Mouse (Mus musculus): ENCODE measurements around the gene Wdr91. TPM values are rescaled to one million over a fixed set of nuclear protein-coding genes. Genes with fewer than 3 reads are reported as not detected.

The Wdr91 gene
- total RNA-seq, 2 experiments from 2014 or later: 19.1 to 22.7 TPM

DNA sequence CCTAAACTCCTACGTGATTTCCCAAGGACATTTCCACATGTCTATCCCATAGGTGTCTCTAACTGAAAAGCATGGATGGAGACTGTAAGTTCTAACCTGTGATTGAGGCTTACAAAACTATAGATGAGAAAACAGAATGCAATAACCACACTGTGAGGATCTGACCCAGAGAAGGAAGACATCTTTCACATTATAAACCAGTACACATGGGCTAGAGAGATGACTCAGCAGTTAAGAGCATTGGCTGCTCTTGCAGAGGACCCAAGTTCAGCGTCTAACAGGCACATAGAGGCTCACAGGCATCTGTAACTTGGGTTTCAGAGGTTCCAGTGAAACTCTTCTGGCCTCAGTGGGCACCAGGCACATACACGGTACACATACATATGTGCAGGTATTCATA is 3.8 kb upstream of the Wdr91 start:
- no peak for DNase-seq

DNA sequence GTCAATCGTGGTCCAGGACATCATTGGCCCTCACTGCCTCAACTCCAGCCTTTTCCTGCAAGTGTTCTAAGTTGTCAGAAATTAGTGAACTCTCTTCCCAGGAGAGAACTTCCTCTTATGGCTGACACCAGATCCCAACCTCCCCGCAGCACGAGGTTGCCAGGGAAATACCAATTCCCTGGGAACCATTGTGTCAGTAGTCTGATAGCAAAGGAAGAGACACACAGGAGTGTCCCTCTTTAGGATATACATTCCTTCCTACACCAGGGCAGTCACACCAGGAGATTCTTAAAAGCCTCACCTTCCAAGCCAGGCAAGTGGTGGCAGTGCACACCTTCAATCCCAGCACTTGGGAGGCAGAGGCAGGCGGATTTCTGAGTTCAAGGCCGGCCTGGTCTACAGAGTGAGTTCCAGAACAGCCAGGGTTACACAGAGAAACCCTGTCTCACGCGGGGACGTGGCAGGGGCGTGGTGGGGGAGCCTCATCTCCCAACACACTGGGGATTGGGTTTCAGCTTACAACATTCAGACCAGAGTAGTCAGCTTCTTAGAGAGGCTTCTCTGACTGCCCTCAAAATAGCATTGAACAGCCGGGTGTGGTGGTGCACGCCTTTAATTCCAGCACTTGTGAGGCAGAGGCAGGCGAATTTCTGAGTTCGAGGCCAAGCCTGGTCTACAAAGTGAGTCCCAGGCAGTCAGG is 2.8 kb upstream of the Wdr91 start:
- no peak for DNase-seq

DNA sequence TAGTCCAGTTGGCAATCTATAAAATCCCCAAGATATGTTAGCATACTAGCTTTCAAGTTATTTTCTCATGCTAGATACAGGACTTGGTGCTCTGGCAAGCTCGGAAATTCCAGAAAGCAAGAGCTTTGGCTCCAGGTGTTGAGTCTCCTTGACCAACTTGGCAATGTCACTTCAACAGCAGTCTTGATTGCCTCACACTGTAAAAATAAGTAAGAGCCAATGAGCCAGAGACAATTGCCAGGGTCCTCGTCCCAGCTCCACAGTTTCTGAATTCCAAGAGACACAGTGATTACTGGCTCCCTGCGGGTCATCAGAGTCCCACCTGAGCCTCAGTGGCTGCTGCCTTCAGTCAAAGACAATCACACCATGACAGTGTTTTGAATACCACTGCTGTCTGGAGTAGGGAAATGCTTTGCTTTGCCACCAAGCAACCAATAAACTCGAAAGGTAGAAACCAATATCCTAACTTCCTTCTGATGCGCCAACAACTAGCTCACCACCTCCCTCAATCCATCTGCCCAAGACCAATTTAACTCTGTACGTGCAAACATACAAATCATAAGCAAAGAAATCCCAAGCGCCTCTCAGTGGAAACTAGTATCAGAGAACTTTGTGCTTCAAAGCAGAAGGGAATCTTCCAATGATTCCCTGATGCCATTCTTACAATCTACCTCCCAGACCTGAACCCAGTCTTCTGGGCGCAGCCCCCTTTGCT is 888 bp downstream of the Wdr91 start:
- no peak for DNase-seq

DNA sequence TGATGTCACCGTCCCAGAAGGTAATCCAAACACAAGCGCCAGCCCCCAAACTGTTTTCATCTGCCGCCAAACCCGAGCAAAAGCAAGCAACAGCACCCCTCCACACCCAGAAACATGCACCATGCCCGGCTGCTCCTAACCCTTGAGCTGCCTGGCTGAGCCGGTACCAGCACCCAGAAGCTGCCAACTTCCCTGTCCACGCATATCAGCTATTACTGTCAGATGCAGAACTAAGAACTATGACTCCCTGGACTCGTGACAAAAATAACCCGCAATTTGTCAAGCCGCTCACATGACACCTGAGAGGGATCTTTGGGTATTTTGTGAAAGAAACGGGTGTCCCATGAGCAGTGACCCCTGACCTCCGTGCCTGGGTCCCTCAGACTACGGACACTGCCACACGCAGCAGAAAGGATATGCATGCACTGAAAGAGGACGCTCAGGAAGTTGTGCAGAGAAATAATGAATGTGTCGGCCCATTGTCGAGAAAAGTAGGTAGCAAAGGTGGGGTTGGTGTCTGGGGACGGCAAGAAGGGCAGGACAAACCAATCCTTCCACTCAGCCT is 2.9 kb downstream of the Wdr91 start:
- no peak for DNase-seq

DNA sequence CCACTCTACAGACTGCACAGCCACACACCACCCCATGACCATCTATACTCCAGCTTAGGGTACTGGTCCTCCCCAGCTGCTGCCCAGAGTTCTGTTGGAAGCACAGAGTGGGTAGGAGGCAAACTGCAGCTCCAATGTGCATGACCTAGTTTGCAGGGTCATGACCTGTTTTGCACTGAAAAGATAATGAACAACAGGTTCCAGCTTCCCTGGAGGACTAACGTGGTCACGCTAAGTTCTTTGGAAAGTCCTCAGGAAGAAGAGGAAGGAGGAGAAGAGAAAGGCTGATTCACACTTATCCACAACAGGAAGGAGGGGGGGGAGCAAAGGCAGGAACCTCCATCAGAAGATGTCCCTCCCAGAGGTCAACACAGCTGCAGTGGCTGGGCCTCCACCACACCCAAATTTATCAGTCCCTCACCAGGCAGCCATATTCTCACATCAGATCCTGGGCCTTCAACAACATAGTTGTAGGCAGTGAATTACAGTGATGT is 3.5 kb downstream of the Wdr91 start:
- no peak for DNase-seq

DNA sequence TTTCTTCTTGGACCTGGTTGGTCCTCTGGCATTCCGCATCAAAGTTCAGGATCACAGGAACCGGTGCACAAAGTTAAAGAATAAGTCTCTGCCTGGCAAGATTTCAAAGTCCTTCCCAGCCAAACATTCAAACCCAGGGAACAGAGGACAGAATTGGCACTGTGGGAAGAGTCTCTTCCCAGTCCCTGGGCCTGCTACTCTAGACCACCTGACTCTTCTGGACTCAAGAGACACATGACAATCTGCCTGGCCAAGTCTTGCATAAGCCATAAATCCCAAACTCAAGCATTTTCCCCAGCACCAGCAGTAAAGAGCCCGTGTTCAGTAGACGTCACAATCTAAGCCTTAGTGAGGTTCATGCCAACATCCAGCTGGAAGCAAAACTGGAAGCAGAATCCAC is 4.0 kb downstream of the Wdr91 start:
- DNase-seq: no peak

DNA sequence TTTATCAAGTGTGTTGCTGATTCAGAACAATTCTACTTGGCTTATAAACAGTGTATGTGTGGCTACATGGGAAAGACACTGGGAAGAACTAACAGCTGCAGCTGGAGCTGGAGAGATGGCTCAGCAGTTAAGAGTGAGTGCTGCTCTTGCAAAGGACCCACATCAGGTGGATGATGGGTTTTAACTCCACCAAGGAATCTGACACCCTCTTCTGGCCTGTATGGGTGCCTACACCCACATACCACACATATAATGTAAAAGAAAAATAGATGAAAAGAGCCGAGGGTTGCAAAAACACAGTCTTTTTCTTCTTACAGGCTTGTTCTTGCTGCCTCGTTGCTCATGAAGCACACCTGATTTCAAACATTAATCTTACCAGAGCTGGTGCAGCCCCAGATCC is 4.6 kb downstream of the Wdr91 start:
- no peak for DNase-seq

DNA sequence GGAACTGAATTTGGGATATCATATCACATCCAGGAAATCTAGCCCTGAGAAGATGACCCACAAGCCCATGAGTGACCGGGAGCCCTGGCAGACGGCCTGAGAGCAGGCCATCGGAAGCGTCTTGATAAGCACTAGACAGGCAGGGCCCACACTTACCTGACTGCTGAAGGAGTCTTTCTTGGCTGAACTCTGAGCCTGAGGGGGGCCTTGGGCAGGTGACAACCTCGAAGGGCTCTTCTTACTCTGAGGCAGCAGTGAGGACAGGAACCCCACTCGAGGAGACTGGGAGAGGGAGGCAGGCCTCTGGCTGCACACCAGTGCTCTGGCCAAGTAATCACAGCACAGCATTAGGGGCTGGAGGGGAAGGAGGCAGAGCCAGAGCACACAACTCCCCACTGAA is 6.3 kb downstream of the Wdr91 start:
- DNase-seq: no peak

DNA sequence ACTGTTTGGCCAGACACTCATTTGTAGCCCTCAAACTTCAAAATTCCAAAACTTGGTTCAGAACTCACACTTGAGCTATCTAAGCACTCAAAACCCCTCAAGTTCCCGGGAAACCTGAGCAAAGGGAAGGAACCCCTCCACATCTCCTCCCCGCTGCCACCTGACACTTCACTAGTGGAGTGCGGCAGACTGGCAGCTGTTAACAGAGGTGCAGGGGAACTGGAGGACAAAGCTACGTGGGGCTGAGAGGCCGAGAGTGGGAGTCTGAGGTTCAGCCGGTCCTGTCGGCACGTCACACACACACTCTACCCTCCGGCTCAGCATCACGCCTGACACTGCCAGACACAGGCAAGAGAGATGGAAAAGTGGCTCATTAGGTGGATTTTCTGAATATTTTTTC is 6.8 kb downstream of the Wdr91 start:
- DNase-seq: no peak

DNA sequence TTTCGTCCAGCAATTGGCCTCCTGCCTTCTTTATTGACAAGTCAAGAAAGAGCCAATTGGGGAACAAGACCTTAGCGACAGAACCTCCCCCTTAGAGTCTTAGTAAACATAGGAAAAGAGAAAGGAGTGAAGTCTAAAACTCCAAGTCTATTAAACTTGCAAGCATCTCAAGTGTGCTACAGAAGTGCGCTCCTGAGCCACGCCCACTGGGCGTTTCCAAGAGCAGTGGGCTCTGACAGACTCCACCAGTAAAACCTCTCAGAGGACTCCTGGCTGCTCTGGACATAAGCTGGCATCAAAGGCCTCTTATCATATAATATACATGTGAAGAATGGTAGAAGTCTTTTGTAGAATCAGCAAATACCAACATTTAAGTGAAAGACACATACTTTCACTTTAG is 7.2 kb downstream of the Wdr91 start:
- no peak for DNase-seq

DNA sequence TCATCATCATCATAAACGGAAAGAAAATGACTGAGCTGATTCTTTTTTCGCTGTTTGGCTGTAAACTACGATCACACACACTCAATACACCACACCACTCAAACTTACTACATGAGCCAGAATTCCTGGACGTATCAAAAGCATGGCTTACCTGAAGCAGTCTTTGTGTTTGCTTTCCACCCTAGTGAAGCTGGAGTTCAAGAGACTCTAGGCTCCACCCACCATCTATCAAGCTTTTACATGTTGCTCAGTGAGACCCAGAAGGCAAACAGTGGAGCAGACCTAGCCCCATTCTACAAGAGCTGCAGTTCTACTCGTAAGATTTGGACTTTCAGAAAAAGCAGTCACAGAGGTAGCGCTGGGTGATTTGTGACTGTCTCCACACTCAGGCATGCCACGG is 8.1 kb downstream of the Wdr91 start:
- no peak for DNase-seq

DNA sequence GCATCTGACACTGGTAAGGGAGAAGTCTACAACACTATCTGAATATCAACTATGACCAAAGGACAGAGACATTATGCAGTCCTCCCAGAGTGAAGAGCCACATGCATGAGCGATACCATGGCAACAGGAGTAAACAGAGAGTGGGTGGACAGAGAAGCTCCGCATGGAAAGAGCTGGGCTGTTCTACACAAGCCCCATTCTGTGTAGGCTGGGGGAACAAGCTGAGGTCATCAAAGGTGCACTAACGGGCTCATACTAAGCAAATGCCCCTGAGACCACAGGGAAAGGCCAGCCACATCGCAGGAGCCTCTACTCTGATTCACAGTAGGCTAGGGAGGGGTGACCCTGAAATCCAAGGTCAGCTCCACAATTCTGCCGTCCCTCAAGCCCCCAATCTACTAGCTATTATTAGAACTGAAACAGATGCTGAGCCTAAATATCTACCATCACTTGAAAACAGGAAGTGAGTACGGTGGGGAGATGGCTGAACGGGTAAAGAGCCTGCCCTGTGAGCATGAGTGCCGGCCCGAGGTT is 8.7 kb downstream of the Wdr91 start:
- no peak for DNase-seq

DNA sequence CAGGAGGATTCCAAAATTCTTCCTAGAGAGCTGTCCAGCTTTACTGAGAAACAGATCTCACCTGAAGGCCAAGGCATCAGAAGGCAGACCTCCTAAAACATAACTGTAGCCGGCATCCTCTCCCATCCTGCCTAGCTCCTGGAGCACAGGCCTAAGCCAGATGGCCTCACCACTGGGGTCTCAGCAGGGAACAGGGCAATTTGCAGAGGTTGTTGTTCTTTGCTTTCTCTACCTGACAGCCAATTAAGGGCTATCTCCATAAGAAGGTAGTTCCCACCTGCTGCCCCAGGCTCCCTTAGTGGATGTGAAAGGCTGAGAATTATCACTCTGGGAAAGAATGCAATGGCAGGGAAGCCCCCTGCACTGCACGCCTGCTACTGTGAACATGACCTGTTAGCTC is 9.7 kb downstream of the Wdr91 start:
- DNase-seq: no peak

DNA sequence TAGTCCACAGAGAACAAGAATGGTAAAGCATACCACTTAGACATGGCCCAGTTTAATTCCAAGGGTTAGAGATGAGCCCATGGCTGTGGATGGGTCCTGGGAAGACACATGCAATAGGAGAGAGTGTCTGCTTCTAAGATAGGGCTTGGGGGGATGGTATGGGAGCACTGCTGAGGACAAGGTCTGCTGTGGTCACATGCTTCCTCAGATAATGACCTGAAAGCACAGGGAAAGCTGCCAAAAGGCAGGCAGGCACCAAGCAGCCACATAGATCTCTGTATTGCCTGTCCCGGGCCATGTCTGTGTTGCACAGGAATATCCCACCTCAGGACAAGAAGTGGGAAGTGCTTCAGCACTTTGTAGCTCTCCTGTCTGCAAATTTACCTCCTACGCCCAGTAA is 11.5 kb downstream of the Wdr91 start:
- no peak for DNase-seq

DNA sequence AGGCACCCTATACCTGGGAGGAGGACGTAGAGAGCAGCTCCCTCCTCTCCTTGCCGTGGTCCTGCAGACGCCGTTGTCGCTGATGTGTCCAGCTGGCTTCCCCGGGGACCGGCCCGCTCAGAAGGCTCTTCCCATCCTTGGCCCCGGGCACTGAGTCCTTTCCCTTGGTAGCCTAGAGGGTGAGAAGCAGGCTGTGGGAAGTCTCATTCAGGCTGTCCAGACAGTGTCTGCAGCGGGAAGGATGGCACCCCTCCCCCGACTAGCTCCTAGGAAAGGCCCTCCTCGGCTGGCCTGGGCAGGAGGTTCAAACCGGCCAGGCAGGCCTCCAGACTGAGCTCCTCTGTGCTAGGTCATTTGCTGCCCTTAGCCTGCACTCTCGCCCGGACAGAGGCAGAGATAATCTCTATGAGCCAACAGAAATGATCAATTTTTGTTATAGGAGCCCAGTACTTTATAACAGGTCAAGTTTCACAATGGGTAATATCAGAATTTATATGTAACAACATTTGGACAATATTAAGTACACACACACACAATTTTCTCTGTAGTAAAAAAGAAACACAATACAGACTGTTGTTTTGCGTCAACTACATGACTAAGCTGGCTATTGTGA is 14.4 kb downstream of the Wdr91 start:
- DNase-seq: no peak

DNA sequence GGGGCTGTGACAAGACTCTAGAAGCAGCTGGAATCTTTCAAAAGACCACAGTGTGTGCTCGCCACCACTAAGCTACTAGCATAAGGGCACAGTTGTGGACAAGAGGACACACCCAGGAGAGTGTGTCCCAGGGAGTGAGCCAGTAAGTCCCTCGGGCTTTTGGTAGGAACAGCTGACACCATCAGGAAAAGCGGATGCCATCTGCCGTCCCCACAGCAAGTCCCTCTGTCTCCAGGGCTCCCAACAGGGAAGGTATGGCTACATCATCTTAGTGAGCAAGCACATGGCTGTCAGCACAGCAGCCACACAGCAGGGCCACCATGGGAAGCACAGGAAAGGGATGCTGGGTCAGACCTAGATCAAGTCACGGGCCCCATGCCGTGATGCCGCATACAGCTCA is 15.1 kb downstream of the Wdr91 start:
- no peak for DNase-seq

DNA sequence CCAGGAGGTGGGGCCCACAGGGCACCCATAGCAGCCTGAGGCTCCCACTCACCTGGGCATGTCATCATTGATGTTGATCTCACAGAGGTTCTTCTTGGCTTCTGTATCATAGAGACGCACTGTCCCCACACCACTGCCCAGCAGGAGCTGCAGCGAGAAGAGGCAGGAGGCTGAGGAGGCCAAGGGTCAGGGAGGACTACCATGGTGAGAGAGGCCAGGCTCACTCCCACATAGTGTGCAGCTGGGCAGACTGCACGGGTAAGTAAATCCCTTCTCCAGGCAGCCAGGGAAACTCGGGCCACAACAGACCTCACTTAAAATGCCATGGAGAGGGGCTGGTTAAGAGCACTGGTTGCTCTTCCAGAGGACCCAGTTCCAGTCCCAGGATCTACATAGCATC is 21.5 kb downstream of the Wdr91 start:
- no peak for DNase-seq

DNA sequence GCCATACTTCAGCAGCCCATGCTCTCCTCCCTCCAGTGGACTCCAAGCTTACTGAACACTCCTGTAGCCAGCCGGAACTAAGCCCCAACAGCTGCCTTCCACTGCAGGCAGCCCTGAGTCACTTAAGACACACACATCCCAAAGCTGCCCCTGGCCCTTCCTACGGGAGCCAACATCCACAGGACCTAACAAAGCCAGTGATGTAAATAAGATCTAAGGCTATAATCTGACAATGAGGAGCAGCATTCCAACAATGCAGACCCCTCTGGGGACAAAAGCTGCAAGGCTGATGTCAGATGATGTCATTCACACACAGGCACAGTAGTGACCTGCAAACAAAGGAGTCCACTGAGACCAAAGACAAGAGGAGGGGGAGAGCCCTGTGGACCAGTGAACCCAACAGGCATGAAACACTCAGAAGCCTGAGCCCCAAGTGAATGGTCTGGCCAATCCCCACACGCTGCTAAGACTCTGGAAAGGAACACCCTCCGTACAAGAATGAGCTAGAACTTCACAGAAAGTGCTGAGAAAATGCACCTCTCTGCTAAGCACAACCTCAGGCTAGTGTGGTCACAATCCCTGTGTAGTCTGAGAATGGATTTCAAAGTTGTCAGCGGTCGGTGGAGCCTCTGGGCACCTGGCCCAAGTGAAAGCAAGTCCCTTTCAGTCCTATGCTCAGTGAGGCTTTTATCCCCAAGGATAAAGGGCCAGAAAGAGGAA is 23.4 kb downstream of the Wdr91 start:
- DNase-seq: no peak

DNA sequence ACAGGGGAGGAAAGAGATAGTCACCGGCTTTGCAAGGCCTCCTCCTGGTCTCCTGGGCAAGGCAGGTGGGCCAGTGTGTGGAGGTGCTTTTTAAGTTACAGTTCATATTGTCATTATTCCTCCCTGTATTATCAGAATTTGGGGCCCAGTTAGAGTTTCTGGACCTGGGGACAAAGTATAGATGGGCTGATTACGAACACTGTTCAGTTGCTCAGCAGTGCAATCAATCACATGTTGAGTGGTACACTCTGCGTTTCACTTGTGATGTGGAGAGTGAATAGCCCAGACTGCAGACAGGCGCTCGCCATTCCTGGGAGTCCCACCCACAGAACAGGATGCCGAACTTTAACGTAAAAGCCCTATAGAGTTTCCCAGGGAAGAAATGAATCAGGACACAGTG is 26.0 kb downstream of the Wdr91 start:
- no peak for DNase-seq

DNA sequence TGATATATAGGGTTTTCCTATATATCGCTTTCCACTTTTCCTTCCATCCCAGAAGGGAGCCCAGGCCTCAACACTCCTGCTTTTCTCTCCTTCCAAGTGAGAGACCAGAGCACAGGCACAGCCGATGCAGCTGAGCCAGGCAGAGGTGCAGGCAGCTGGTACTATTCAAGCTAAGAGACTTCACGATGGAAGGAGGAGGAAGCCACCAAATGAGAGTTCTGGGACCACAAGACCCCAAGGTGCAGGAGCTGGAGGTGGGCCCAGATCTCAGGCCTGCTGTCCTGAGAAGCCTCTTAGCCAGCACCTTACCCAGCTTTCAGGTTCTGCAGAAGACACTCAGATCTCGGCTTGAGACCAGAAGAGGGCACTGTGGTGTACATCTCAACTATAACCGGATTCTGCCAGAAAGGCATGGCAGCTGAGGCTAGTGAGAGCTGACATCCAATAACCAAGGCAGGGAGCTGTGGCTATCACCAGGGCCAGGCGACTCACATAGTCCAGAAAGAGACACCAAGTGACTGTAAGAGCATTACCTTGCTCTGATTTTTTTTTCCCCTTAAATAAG is 30.7 kb downstream of the Wdr91 start:
- DNase-seq: peak; percentile 55

DNA sequence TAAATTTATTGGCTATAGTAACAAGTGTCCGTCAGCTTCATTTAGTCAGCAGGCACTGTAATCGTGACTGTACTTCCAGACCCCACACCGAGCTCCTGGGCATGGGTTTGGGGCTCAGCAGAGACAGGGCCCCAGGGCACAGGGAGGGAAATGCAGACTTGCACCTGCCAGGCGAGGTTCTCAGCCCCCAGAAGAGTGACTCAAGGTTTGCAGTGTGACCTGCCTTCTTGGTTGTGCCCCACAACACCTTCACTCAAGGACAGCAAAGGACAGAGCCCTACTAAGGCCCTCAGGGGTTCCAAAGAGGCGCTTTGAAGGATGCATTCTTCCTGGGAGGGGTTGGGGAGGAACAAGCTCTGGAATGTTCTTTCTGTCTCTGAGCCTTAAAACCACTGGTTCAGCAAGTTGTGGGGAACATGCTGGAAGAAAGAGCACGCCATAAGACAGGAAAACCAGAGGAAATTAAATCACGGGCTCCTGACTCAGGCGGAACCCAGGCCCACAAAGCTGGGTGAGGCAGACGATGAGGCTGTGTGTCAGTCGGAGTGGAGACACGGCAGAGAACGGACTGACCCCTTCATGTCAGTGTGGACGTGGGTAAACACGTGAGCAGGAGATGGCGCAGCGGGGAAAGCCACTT is 31.5 kb downstream of the Wdr91 start:
- no peak for DNase-seq

Measured in heart, postnatal 4 days (tissue).